Mouse (Mus musculus): ENCODE results near the gene Ppil2. TPM values are rescaled to one million over a fixed set of nuclear protein-coding genes. Genes with fewer than 3 reads are reported as not detected.

Ppil2 gene
- polyA plus RNA-seq, 1 experiment, result 108 TPM

DNA sequence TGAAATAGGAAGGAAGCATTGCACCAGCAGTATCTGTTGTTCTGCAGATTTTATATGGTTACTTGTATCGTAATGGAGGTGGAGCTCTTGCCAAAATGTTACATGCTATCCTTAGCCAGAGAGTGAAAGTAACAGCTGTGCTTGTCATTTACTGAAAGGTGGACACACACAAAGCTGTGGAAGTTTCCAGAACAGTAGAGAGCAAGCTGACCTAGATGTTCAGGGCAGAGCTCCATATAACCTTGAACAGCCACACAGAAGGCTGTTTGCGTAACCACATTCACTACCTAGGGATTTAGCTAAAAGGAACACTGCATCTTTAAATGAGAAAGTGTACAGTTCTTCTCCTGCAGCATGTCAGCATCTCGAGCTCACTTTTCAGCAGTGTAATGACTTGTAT lies 66.7 kb downstream of the Ppil2 start:
- WGBS, result 44% methylated on average over 3 of the region's 3 CpGs
- H3K4me1 ChIP-seq (ENCODE audit: control insufficient read depth, insufficient read depth, low read length), result no peaks in the 10 kb centered on the region
- TF ChIP-seq CTCF (IDR thresholded peaks at IDR 0.05; ENCODE audit: borderline replicate concordance, insufficient read depth, low read depth, low read length) (no peak), POLR2A (IDR thresholded peaks at IDR 0.05; ENCODE audit: borderline replicate concordance, insufficient read depth, low read length) (no peak)
- DNase-seq, result peak in 1 of 2 experiments; percentile 41
- H3K4me3 ChIP-seq (replicated peaks; ENCODE audit: insufficient read depth, low read depth, low read length), result no peak overlapping the region
- H3K27me3 ChIP-seq (ENCODE audit: control insufficient read depth, insufficient read depth, low read length), result no peaks in the 10 kb centered on the region
- H3K27ac ChIP-seq (ENCODE audit: insufficient read depth, low read length), result no peak overlapping the region

GRCm38 (mm10) chr16:17041417-17041816 lies 69.6 kb downstream of the Ppil2 start:
- Histone ChIP-seq H3K4me1 (ENCODE audit: control insufficient read depth, insufficient read depth, low read length) (no peaks in the 10 kb centered on the region), H3K4me3 (replicated peaks; ENCODE audit: insufficient read depth, low read depth, low read length) (no peak overlapping the region), H3K27ac (ENCODE audit: insufficient read depth, low read length) (no peak overlapping the region)

GRCm38 (mm10) chr16:17040716-17041115 lies 70.3 kb downstream of the Ppil2 start:
- Histone ChIP-seq H3K27me3 (ENCODE audit: control insufficient read depth, insufficient read depth, low read length) (no peaks in the 10 kb centered on the region), H3K4me3 (replicated peaks; ENCODE audit: insufficient read depth, low read depth, low read length) (no peak overlapping the region), H3K4me1 (ENCODE audit: control insufficient read depth, insufficient read depth, low read length) (no peaks in the 10 kb centered on the region), H3K27ac (ENCODE audit: insufficient read depth, low read length) (no peak overlapping the region)
- no peak for DNase-seq
- 91% methylated on average over 3 of the region's 3 CpGs for WGBS
- no peak for TF ChIP-seq POLR2A (IDR thresholded peaks at IDR 0.05; ENCODE audit: borderline replicate concordance, insufficient read depth, low read length)
- no peak for TF ChIP-seq CTCF (IDR thresholded peaks at IDR 0.05; ENCODE audit: borderline replicate concordance, insufficient read depth, low read depth, low read length)

More at GRCm38 (mm10) chr16:17041417-17041816, 69.6 kb downstream of the Ppil2 start:
- no peaks in the 10 kb centered on the region for H3K27me3 ChIP-seq (ENCODE audit: control insufficient read depth, insufficient read depth, low read length)
- TF ChIP-seq CTCF (IDR thresholded peaks at IDR 0.05; ENCODE audit: borderline replicate concordance, insufficient read depth, low read depth, low read length) (no peak), POLR2A (IDR thresholded peaks at IDR 0.05; ENCODE audit: borderline replicate concordance, insufficient read depth, low read length) (no peak)
- no peak for DNase-seq
- WGBS, result 83% methylated on average over 1 of the region's 1 CpGs

Other genes with a start within 250 kb of the Ppil2 start
- gene Igll1, start 247.3 kb downstream of the Ppil2 start, polyA plus RNA-seq (2012; rRNA removed), result not detected in 2 replicates
- gene Top3b, start 240.5 kb downstream of the Ppil2 start, polyA plus RNA-seq (2012; rRNA removed), result 102 and 114 TPM in 2 replicates
- gene Vpreb1, start 240.4 kb downstream of the Ppil2 start, polyA plus RNA-seq (2012; rRNA removed), result 0.40 TPM in 1 of 2 replicates, not detected in the other
- gene Ppm1f, start 214.8 kb downstream of the Ppil2 start, polyA plus RNA-seq (2012; rRNA removed), result 32.6 and 36.4 TPM in 2 replicates
- 154 and 162 TPM in 2 replicates for gene Mapk1, start 127.9 kb downstream of the Ppil2 start, polyA plus RNA-seq (2012; rRNA removed)
- gene Ypel1, start 41.6 kb downstream of the Ppil2 start, polyA plus RNA-seq (2012; rRNA removed), result 2.2 and 2.3 TPM in 2 replicates
- 0.81 and 1.2 TPM in 2 replicates for gene 2610318N02Rik, start 13.9 kb upstream of the Ppil2 start, polyA plus RNA-seq (2012; rRNA removed)
- gene Sdf2l1, start 21.1 kb upstream of the Ppil2 start, polyA plus RNA-seq (2012; rRNA removed), result 20.4 and 21.5 TPM in 2 replicates
- 13.8 and 15.3 TPM in 2 replicates for gene Ydjc, start 33.4 kb upstream of the Ppil2 start, polyA plus RNA-seq (2012; rRNA removed)
- gene Ccdc116, start 36.0 kb upstream of the Ppil2 start, polyA plus RNA-seq (2012; rRNA removed), result 1.5 TPM in 2 replicates
- gene Ube2l3, start 91.4 kb upstream of the Ppil2 start, polyA plus RNA-seq (2012; rRNA removed), result 128 and 133 TPM in 2 replicates
- 0.55 and 0.57 TPM in 2 replicates for gene Rimbp3, start 97.3 kb upstream of the Ppil2 start, polyA plus RNA-seq (2012; rRNA removed)
- gene Hic2, start 122.3 kb upstream of the Ppil2 start, polyA plus RNA-seq (2012; rRNA removed), result 4.1 TPM in 2 replicates
- 59.3 and 66.9 TPM in 2 replicates for gene Tmem191c, start 164.8 kb upstream of the Ppil2 start, polyA plus RNA-seq (2012; rRNA removed)
- gene Serpind1, start 220.1 kb upstream of the Ppil2 start, polyA plus RNA-seq (2012; rRNA removed), result 6.0 and 6.5 TPM in 2 replicates

Data from cerebellum, adult 2 months (tissue).